7 mouse cellular contexts compared by ENCODE assay signal in the genomic region with DNA sequence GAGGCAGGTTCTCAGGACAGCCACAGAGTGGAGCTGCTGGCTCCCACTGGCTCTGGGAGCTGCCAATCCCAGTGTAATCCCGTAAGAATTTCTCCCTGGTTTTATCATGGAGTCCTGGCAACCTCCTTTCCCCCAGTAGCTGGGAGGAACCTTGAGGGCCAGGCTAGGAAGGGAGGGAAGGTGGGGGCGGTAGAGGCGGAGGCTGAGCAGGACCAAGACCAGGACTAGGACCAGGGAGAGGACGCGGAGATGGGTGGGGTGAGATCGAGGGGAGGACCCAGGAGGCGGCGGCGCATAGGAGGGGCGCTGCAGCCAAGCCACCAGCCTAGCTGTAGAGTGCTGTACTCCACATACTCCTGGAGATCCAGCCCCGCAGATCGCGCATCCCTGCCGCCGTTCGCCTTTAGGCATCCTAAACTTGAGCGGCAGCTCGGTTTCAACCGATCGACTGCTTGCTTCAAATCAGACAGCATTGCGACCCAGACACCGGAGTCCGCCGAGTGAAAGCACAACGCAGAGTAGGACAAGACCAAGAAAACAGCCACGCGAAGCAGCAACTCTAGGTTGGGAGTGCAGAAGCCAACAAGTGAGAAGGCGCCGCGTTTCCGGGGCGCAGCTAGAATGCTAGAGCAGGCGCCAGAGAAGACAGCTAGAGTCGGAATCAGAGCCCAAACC.
A peak's percentile ranks its signal among the peaks of the same experiment; 100 is the strongest.
DNase-seq lines count a peak whose midpoint lies in the region; TF ChIP-seq lines count a peak whose summit lies in the region.
"Not testable (repeated sequence)": the region's sequence is repeated elsewhere in the genome, so short reads cannot be mapped to it uniquely, and the experiment has no call there.

No protein-coding gene starts in this region.

- intact Hi-C loops in heart, adult 2 months (cut with DNase I), result not testable (repeated sequence)

- H3K79me2 ChIP-seq in heart, adult 2 months (replicated peaks; ENCODE audit: control insufficient read depth, insufficient read depth, low read length), result not testable (repeated sequence)

- peak overlapping the region; percentile 49 for H3K27ac ChIP-seq in embryonic fibroblast, embryonic 13.5 days (ENCODE audit: insufficient read depth, low read length)
- H3K27ac ChIP-seq in heart, adult 2 months, result peak overlapping the region; percentile 57

- TF ChIP-seq EP300 in heart, adult 2 months (IDR thresholded peaks at IDR 0.05; ENCODE audit: insufficient read depth, low read depth, low read length), result not testable (repeated sequence)

- peak overlapping the region; percentile 72 for H3K4me3 ChIP-seq in embryonic fibroblast, embryonic 13.5 days (ENCODE audit: insufficient read depth, low read length)
- H3K4me3 ChIP-seq in heart, adult 2 months, result peak overlapping the region; percentile 51

- TF ChIP-seq POLR2A in brain, embryonic 14.5 days (IDR thresholded peaks at IDR 0.05; ENCODE audit: borderline replicate concordance, extremely low read depth, insufficient read depth, insufficient read length, poor library complexity, severe bottlenecking), result not testable (repeated sequence)
- peak; percentile 97 for TF ChIP-seq POLR2A in embryonic fibroblast, embryonic 13.5 days (IDR thresholded peaks at IDR 0.05; ENCODE audit: low read depth, low read length)
- TF ChIP-seq POLR2A in heart, adult 2 months (IDR thresholded peaks at IDR 0.05; ENCODE audit: insufficient read depth, low read depth, low read length), result peak; percentile 73

- not testable (repeated sequence) for H3K27me3 ChIP-seq in heart, adult 2 months (ENCODE audit: control insufficient read depth, insufficient read depth, low read length)

- under 1% methylated on average over 33 of the region's 34 CpGs for WGBS in heart, adult 2 months

- TF ChIP-seq CTCF in brain, embryonic 14.5 days (IDR thresholded peaks at IDR 0.05; ENCODE audit: borderline replicate concordance, extremely low read depth, insufficient read depth, insufficient read length); embryonic fibroblast, embryonic 13.5 days (IDR thresholded peaks at IDR 0.05; ENCODE audit: borderline replicate concordance, insufficient read depth, low read length): not testable (repeated sequence)
- TF ChIP-seq CTCF in heart, adult 2 months (IDR thresholded peaks at IDR 0.05), result peak; percentile 24

- not testable (repeated sequence) for H3K36me3 ChIP-seq in heart, adult 2 months (ENCODE audit: control insufficient read depth, insufficient read depth, low read length)

- DNase-seq in brain, embryonic 14.5 days (ENCODE audit: low read depth), result peak; percentile 89
- peak; percentile 82 to 88 for DNase-seq in heart, adult 2 months
- DNase-seq in kidney, adult 11 months, result peak; percentile 65
- peak; percentile 44 to 79 for DNase-seq in left cerebral cortex, adult 9 months (ENCODE audit: low spot score in 2 of 2)
- peak; percentile 75 for DNase-seq in lung, postnatal 25 days (ENCODE audit: low spot score)
- DNase-seq in retina, postnatal 1 day, result peak; percentile 89

- H3K4me1 ChIP-seq in embryonic fibroblast, embryonic 13.5 days (ENCODE audit: control insufficient read depth, insufficient read depth, low read length); heart, adult 2 months (ENCODE audit: control insufficient read depth, insufficient read depth, low read length): not testable (repeated sequence)

- peak overlapping the region; percentile 65 for H3K9ac ChIP-seq in heart, adult 2 months (ENCODE audit: low read depth, low read length)

Comparison
In these comparisons a context has a peak if more than half of its experiments do, and no peak if none do; other contexts are left out.
1. Peak in every context shown above with its lines: DNase-seq, H3K4me3 ChIP-seq and H3K27ac ChIP-seq.